Mouse (Mus musculus): ENCODE results near the gene Elane.

Gene Elane

DNA sequence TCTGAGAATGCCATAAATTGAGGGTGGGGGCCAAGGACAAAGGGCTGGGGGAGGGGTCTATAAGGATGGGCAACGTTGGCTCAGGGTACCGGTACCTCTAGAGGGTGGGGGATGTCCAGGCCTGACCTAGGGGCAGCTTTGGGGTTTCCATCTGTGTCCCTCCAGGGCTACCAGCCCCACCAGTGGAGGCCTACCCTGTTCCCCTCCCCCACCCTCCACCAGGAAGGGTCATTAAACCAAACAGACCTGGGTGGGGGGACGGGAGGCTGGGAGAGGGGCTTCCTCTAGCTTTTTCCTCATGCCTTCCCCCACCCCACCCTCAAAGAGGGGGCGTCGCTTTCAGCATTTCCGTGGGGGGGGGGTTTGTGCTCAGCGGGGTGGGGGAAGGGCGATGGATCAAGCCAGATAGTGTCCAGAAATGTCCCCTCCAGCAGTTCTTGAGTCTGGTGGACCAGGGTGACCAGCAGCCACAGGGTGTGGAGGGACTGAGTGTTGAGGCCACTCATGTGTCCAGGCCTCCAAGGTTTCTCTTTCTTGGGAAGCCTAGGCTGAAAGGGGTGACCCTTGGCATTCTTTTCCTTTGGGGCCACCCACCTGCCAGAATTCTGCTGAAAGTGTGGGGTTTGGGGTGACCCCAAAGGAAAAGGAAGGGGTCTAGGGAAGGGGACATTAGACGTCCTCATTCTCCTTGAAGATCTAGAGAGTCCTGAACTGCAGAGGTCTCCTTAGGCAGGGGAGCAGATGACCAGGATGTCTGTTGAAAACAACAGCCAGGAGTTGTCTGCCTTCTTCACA lies 43.1 kb downstream of the Elane start:
- DNase-seq (ENCODE audit: low spot score in 2 of 2): no peak

DNA sequence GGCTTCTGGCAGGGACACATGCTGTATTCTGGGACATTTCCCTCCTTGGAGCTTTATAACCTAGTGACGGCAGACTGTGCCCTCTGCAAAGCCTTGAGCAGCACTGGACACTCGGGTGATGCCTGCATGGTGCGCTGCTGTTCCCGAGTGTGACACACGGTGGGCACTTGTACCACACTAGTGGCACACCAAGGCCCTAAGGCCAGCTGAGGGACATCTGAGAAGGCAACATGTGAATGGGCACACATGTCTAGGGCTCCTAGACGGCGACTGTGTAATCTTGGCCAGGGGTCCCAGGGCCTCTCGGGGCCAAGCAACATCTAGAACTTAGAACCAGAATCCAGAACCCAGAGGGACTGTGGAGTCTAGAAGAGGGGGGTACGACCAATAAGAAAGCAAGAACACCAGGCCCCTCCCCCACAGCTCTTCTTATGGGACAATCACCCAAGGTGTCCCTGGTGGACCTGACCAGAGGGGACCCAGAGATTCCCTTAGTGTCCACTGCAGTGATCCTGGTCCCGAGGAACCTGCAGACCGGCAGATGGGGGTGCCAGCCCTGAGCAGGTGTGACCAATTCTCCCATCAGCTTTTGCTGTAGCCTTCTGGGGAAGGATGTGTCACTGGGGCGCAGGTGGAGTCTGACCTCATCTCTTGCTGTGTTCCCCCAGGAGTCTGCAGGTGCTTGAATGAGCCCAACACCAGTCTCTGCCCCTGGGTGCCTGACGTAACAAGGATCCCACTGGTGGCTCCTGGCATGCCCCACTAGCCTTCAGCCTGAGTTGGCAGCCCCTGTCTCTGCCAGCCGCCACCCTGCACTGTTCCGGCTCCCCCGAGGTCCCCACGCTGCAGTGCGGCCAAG lies 44.1 kb downstream of the Elane start:
- DNase-seq (ENCODE audit: low spot score in 2 of 2): no peak

DNA sequence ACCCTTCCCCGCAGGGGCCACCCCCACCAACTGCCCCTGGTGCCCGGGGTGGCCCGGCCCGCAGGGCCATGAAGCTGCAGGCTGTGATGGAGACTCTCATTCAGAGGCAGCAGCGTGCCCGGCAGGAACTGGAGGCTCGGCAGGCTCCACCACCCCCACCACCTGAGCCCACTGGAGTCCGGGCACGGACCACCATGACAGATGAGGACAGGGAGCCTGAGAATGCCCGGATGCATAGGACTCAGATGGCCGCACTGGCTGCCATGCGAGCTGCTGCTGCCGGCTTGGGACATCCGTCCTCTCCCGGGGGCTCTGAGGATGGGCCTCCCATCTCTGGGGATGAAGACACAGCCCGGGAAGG lies 44.8 kb downstream of the Elane start:
- DNase-seq (ENCODE audit: low spot score in 2 of 2): no peak

DNA sequence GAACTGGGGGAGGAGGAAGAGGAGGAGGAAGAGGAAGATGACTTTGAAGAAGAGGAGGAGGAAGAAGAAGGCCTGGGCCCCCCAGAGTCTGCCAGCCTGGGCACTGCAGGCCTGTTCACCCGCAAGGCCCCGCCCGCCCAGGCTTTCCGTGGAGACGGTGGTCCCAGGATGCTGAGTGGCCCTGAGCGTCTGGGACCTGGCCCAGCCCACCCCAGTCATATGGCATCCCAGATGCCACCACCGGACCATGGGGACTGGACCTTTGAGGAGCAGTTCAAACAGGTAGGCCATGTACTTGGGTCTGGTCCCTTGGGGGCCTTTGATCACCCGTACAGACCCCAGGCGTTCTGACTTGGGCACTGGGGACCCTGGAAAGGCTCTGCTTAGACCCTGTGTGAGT lies 45.8 kb downstream of the Elane start:
- DNase-seq (ENCODE audit: low spot score in 2 of 2): no peak

DNA sequence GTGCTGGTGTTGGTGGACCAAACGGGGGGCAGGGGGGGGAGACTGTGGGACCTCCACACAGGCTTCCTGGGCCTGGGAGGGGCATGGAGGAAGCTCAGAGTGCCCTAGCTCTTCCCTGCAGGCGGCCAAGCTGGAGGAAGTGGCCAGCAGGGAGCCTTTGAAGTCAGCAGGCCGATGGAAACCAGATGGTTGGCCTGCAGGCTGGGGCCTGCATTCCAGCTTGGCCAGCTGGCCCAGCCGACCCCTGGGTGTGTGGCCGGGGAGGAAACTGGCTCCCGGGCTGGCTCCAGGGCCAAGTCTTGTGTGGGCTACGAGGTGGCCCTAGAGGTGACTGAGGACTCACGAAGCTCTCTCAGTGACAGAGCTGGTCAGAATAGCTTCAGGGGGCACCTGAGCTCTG lies 46.7 kb downstream of the Elane start:
- DNase-seq (ENCODE audit: low spot score in 2 of 2): peak; percentile 78 to 83

DNA sequence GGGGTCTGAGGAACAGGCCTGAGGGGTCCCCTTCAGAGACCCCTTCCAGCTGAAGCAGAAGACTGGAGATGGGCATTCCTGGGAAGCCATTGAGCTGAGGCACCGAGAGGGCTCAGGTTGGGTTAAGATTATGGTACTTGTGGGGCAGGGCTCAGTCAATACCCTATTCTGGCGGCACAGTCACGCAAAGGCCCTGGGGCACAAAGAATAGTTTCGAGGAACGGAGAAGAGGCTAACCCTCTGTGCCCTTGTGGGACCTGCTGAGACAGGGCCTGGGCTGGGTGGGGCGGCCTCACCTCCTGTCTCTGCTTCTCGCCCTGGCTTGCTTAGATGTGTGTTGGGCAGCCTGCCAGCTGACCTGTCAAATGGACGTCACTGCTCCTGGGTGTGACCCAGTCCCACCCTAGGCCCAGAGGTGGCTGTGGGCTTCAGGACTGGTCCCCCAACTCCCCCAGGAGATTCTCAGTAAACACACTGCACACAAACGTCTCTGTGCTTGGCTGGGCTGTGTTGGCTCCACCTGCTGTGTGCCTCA lies 47.2 kb downstream of the Elane start:
- no peak for DNase-seq (ENCODE audit: low spot score in 2 of 2)

DNA sequence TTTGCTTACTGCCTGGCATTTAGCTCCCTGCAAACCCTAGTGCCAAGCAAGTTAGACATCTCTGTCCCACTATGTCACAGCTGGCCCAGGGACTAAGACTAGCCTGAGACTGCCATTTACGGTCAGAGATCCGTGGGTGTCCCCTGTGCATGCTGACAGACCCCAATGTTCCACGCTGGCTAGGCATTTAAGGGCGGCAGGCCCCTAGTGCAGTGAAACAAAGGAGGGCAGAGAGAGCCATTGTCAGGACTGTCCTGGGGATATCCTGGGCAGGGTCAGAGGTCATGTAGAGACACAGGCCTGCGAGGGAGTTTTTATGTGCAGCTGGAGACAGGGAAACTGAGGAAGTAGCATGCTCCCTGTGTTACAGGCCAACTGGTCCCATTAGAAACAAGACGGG lies 47.8 kb downstream of the Elane start:
- DNase-seq (ENCODE audit: low spot score in 2 of 2): no peak

DNA sequence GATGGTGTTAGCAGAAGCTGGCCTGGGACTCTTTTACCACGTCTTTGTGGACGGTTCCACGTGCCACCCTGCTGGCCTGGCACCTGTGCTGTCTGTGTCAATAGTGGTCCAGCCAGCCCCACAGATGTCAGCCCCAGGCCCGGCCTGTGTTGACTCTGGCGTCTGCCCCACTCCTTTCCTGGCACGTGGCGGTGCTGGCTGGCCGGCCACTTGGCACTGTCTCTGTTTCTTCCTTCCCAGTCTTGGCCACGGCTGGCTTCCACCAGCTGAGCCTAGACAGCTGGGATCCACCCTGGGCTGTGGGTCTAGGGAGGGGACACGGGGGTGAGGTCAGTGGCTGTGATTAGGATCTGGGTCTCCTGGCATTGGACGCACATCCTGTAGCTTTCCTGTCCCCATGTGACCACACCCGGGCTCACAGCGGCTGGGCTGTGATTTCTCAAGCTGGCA lies 48.2 kb downstream of the Elane start:
- DNase-seq (ENCODE audit: low spot score in 2 of 2): peak; percentile 87 to 90

DNA sequence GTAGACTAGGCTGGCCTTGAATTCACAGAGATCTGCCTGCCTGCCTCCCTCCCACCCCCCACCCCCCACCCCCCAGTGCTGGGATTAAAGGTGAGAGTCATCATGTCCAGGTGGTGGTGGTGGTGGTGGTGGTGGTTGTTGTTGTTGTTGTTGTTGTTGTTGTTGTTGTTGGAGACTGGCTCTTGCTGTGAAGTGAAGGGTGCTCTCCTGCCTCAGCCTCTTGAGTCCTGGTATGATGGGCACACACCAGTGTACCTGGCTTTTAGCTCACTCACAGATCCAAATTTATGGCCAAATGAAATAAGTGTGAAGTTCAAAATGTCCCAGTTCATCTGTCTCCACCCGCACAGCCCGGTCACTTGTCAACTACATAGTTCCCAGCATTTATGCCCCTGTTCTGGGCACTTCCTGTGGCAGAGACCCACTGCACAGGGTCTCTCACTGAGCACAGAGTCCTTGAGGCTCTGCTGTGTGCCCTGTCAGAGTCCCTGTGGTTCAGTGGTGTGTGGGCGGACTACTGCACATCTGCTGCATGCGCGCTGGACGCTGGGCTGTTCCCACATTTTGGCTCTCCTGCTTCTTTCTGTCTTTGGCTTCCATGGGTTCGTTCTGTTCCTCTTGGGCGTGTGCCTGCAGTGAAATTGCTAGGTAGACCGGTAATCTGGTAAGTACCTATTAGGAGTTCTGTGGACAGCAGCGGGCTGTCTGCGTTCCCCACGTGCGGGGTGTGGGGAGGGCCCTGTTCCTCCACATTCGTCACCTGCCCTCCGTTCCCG lies 48.9 kb downstream of the Elane start:
- peak in 1 of 2 experiments; percentile 42 for DNase-seq (ENCODE audit: low spot score in 2 of 2)

DNA sequence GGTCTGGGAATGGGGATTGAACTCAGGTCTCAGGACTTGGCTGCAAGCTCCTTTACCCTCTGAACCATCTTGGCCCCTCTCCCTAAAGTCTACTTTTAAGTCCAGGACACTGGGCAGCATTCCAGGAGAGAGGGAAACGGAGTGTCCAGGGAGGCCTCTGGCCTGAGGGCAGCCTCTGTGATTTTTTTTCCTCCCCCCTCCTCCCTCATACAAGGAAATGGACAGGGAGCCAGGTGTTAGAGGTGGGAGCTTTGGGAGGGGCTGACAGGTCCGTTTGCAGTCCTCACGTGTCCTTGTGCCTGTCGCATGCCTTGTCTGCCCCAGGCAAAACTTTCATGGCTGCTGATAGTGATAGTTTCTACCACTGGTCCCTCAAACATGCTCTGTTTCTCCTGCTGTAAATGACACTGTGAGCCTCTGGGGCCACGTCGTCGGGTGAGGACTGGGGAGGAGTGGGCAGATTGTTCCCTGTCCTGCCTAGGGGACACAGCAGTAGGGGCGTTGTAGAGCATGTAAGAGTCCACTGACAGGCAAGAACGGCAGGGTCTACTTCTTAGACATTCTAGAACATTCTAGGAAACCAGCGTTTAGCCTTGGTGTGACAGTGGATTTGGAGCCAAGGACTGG lies 50.4 kb downstream of the Elane start:
- no peak for DNase-seq (ENCODE audit: low spot score in 2 of 2)

DNA sequence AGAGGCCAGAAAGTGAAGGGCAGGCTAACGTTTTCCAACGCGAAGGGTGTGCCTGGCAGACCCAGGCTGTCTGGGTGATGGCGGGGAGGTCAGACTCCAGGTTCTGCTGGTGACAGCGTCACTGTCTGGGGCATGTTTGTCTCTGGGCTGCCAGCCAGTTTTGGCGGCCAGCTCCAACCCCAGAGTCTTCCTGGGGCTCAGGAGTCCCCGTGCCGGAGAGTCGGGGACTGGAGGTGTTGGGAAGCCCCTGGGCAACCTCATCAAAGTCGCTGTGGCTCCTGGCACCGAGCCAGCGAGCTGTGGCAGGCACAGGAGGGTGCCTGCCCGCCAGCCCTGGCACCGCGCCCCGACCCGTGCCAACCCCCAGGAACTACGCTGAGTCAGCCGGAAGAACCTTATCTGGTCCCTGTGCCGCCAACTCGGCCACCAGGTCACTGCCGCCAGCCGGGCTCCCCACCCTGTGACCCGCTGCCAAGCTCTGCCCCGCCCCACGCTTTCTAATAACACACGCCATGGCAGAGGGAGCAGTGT lies 50.9 kb downstream of the Elane start:
- DNase-seq (ENCODE audit: low spot score in 2 of 2): no peak

All from right cerebral cortex, postnatal 10 days (tissue).